Mouse (Mus musculus): ENCODE measurements around the gene Nr2f6. TPM values are rescaled to one million over a fixed set of nuclear protein-coding genes. Genes with fewer than 3 reads are reported as not detected.
A peak's percentile ranks its signal among the peaks of the same experiment; 100 is the strongest.

The Nr2f6 gene
- total RNA-seq, 2 experiments from 2014 or later = 39.3 to 40.6 TPM

DNA sequence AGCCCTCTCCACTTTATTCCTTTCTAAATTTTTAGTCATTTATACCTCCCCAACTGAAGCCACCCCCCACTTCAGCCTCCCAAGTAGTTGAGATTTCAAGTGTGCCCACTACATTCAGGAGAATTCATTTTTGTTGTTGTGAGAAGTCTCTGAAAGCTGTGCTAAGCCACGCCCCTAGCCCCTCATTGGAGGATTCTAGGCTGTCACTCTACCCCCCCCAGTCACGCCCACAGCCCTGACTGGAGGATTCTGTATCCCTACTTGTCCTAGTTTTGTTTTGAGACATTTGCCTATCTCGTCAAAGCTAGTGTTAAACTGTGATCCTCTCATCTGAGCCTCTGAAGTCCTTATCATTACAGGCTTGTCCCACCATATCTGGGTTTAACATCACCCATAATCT lies 11.1 kb upstream of the Nr2f6 start:
- DNase-seq (ENCODE audit: low spot score in 2 of 2) = peak in 1 of 2 experiments; percentile 5
- intact Hi-C loops (cut with DNase I) = no loop called here

DNA sequence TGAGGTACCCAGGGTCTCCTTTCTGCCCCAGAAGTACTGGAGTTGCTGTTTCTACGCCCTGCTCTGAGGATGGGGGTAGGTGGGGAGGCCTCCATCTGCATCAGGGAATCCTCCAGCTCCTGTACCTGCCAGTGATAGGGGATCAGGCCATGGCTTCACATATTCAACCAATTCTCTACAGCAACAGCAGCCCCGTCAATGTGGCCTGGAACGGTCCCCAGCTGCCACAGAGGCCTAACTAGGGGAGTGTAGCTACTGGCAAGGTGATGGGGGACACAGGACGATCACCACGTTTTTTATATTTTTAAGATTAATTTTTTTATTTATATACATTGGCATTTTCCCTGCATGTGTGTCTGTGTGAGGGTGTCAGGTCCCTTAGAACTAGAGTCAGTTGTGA lies 10.6 kb upstream of the Nr2f6 start:
- intact Hi-C loops (cut with DNase I) = no loop called here
- DNase-seq (ENCODE audit: low spot score in 2 of 2) = peak in 1 of 2 experiments; percentile 2

DNA sequence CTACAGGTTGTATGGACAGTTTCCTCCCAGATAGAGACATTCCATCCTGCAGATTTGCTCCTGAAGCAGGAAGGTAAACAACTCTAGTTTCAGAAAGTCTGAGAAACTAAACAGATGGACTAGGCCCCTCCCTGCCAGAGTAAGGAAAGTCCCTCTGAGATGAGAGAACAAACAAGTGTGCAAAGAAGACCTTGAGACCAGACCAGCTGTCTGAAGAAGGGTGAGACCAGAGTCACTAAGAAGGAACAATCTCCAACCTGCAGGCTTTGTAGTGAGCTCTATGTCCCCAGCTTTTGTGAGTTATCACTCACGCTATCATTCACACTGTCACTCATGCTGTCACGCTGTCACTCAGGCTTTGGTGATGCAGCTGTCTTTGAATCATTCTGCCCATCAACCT lies 9.9 kb upstream of the Nr2f6 start:
- DNase-seq (ENCODE audit: low spot score in 2 of 2) = no peak
- intact Hi-C loops (cut with DNase I) = no loop called here

DNA sequence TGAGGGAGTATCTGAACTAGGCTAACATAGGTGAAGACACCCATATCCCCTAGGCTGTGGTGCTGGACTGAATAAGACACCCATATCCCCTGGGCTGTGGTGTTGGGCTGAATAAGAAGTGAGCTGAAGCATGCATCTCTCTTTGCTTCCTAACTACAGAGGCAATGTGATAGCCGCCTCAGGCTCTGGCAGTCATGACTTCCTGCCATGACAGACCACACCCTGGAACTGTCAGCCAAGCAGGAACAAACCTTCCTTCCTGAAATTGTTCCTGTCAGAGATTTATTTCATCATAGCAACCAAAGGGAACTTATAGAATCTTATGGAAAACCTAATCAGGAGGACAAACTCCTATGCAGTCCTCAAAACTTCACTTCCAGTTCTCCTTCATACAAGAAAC lies 6.5 kb upstream of the Nr2f6 start:
- intact Hi-C loops (cut with DNase I) = no loop called here
- DNase-seq (ENCODE audit: low spot score in 2 of 2) = no peak

DNA sequence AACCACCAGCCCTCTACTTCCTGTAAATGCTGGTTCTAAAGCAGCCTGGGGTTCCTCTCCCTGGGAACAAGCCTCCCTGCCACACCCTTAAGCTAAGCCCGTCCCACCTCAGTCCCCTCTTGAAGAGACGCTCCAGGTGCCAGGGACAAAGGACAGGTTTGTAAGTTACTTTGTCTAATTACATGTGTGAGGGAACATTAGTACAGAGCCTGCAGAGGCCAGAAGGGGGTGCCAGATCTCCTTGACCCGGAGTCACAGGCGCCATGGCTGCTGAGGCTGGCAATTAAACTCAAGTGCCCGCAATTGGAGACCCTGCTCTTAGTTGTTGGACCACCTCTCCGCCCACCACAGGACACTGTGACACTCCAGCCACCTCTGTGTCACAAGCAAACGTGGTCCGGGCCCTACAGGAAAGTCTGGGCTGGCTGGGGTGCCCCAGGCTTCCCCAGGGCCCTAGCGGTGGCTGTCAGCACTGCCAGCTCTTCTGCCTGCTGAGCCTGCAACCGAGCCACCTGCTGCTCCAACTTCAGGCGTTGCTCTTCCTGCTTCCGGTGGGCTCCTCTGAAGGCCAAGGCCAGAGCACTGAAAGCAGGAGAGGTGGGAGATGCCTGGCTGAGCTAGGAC lies 3.6 kb upstream of the Nr2f6 start:
- intact Hi-C loops (cut with DNase I) = no loop called here
- DNase-seq (ENCODE audit: low spot score in 2 of 2) = no peak

DNA sequence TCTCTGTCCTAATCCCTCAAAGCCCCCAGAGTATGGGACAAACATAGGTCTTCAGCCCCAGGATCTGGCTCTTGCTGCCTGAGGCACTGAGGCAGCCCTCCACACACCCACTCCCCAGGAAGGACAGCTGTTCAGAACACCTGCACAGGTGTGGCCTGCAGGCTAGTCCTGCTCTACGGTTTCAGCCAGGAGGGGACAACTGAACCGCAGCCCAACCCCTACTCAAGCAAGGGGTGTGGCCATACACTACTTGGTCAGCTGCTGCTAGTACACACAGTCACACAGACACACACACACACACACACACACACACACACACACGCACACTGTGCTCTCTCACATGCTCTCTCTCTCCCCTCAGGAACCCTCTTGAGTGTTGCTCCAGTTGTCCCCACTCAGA lies 2.1 kb upstream of the Nr2f6 start:
- no peak for DNase-seq (ENCODE audit: low spot score in 2 of 2)
- intact Hi-C loops (cut with DNase I) = no loop called here

DNA sequence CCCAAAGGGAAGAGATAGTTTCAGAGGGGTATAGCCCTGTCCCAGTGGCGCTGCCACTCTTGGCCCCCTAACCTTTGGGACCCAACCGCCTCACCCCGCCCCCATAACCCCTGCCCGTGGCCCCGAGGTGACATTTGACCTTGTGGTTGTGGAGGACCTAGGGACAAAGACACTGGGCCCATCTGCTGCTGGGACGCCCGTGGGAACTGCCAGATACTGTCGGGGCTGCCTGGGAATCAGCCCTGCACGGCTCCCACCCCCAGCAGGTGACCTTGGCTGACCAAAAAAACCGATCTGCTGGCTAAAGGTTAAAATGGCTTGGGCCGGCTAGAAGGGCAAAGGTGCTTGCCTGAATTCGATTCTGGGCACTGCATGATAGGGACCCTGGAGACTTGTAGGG lies 1.6 kb upstream of the Nr2f6 start:
- DNase-seq (ENCODE audit: low spot score in 2 of 2) = no peak
- intact Hi-C loops (cut with DNase I) = no loop called here

DNA sequence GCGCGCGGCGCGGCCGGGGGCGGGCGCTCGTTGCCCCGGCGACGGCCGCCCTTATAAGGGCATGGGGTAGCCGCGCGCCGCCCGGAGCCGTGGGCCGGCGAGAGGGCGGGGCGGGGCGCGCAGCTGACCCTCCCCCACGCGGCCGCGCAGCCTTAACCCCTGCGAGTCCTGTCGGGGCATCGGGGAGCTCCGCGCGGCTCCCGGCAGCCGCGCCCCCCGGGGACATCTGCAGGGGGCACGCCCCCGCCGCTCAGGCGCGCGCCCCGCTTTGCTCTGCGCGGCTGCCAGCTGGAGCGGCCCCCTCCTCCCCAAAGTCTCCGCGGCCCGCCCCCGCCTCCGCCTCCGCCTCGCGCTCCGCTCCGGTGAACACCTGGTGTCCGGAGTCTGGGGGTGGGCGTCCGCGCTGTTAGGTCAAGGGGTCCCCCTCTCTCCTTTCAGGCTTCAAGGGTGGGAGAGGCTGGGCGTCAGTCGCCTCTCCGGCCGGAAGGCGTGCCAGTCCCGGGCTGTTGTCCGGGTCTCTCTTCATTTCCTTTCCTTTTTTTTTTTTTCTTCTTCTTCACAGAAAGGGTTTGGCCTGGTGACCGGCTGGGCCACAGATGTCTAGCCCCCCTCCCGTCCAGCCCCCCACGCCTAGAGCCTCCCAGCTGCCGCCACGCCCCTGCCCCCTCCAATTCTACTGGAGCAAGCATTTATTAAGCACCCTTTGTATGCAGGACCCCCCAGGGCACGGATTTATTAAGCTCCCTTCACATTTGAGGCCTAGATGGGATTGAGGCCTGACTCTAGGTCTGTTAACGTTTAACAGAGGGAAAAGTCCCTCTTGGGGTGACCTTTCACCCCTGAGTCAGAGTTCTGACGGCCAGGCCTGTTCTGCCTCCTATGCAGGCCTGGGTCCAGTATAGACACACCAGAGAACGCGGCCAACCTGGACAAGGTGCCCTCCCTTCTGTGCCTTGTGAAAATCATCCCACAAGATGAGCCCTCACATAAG lies 506 bp upstream of the Nr2f6 start:
- DNase-seq (ENCODE audit: low spot score in 2 of 2) = peak in 1 of 2 experiments; percentile 82
- intact Hi-C loops (cut with DNase I) = no loop called here

DNA sequence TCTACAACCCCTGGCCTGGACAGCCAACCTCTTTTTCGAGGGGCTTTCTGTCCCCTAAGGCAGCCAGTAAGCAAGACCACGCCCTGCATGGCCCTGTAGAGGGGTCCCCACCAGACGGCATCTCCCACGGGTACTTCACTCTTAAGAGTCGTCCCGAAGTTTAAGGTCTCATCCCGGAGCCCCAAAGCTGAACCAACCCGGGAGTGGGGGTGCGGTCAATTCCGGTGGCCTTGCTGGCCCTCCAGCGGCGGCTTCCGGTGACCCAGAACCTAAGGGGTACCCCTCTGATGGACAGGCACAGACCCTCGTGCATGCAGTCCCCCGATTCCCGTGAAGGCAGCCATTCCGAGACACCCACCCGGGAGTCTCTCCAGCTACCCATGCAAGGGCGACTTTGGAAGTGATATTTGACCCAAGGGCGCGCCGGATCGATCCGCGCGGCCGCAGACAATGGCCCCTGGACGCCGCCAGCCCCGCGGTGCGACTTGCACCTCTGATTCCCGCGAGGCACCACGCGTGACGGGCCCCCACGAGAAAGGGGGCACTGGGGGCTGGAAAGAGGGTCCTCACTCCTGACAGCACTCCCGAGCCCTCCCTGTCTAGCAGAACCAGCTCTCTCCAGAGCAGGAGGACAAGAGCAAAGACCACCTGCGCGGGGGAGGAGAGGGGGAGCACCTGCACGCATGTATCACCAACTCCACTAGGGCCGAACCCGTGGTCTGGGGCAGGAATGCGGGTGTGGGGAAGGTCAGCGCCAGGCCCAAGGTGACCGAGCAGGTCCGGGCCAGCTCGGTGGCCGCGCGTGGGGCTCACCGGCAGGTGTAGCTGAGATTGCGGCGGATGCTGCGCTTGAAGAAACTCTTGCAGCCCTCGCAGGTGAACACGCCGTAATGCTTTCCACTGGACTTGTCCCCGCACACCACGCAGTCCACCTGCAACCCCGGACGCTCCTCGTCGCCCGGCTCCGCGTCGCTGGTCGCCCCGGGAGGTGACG lies 1.3 kb downstream of the Nr2f6 start:
- intact Hi-C loops (cut with DNase I) = no loop called here
- no peak for DNase-seq (ENCODE audit: low spot score in 2 of 2)

DNA sequence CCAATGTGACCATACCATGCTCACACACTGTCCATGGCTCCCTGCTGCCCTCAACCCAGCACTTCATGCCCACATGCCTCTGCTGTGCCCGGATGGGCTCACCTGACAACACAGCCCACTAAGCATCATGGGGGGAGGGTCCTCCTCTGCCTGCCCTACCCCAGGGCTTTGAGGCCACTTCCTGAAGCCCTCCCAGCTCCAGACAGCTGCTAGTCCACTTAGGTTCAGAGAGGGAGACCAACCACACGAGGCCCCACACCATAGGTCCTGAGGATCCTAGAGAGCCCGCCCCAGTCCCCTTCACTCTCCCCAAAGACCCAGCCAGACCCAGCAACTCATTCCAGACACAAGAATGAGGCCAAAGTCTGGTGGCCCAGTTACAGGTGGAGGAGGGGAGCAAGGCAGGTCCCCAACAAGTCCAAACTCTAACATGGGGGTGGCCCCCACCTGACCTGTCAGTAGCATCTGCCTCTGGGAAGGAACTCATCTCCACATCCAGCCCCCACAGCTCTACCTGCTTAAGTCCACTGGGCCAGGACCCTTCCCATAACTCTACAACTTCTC lies 2.2 kb downstream of the Nr2f6 start:
- intact Hi-C loops (cut with DNase I) = no loop called here
- DNase-seq (ENCODE audit: low spot score in 2 of 2) = no peak

DNA sequence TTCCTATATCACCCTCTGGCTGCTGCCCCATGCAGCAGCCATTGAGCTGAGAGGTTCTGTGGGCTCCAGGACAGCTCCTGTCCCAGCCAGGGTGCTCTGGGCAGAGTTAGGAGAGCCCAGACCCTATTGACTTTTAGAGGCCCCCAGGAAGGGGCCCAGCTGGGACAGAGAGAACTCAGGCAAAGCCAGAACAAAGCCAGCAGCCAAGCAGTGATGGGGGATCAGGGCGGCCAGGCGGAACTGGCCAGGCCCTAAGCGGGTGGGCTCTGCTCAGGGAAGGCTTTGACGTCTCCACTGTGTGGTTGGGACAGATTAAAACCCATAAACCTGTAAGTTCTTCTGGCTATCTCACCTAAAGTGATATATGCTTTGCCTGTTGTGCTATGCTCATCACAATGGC lies 2.8 kb downstream of the Nr2f6 start:
- intact Hi-C loops (cut with DNase I) = no loop called here
- no peak for DNase-seq (ENCODE audit: low spot score in 2 of 2)

DNA sequence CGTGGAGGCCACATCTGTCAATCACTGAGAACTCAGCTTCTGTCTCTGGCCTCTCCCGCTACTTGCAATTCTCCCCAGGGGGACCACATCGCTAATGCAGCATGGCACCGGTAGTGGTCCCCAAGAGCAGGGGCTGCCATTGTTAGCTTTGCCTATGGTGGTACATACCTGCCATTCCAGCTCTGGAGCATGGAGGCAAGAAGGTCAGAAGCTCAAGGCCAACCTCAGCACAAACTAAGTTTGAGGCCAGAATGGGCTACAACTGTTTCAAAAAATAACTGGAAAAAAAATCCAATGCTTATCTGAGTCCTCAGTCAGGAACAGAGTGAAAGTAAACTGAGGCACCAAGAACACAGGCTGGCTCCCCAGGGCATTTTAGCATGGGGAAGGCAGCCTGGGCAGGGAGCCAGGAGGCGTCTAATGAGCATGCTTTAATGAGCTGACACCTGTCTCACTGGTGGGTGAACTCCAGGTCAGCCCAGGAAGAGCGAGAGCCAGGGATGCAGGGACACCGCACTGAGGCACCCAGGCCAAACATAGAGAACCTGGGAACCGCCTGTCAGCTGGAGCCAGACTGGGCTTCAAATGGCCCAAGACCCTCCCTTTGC lies 5.2 kb downstream of the Nr2f6 start:
- DNase-seq (ENCODE audit: low spot score in 2 of 2) = no peak
- intact Hi-C loops (cut with DNase I) = no loop called here

DNA sequence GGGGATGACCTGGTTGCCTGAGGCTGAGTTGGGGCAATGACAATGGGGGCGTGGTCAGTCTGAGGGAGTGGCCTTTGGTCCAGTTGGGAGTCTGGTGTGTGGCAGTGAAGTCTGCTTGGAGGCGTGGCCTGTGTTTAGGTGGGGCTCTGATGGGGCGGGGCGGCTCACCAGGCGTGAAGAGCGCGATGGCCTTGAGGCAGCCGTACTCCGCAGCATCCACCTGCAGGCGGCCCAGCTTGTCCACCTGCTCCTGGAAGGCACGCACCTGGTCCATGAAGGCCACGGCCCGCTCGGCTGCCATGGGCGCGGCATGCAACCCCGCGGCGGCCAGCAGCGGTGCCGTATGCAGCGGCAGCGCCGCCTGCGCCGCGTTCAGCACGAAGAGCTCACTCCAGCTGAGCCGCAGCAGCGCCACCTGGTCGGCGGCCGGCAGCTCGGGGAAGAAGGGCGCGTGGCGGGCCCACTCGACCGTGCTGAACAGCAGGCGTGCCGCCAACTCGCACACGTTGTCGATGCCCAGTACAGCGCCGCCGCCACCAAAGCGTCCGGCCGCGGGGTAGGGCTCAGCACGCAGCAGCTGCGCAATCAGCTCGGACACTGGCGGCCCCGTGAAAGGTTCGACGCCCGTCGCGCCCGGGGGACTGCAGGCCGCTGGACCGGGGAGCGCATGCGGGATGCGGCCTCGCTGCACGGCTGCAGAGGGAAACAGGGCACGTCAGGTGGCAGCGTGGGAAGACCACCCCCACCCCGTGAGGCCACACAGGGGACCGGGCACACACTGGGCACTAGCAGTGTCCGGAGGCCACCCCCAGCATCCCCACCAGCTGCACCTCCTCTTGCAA lies 6.0 kb downstream of the Nr2f6 start:
- intact Hi-C loops (cut with DNase I) = no loop called here
- DNase-seq (ENCODE audit: low spot score in 2 of 2) = peak; percentile 70 to 75

DNA sequence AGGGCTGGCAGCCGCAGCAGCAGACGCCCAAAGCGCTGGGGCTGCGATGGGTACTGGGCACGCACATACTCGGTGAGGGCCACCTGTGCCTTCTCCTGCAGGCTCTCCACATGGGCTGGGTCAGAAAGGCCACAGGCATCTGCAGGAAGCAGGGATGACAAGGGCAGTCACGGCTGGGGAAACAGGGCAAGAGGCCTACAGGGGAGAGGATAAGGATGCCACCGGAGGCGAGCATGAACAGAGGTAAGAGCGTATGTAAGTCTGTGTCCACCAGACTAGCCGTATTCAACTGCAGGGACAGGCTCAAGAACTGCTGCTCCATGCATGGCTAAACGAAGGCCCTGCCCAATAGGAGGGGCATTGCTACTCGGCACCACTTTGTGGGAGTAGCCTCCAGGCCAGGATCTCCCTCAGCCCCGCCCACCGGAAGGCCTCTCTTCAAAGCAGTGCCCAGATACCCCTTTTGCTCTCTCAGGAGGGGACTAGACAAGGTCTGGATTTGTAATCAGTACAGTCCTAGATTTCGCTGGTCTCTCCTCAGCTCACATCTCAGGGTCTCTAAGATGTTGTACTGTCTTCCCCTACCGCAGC lies 7.0 kb downstream of the Nr2f6 start:
- intact Hi-C loops (cut with DNase I) = no loop called here
- no peak for DNase-seq (ENCODE audit: low spot score in 2 of 2)

DNA sequence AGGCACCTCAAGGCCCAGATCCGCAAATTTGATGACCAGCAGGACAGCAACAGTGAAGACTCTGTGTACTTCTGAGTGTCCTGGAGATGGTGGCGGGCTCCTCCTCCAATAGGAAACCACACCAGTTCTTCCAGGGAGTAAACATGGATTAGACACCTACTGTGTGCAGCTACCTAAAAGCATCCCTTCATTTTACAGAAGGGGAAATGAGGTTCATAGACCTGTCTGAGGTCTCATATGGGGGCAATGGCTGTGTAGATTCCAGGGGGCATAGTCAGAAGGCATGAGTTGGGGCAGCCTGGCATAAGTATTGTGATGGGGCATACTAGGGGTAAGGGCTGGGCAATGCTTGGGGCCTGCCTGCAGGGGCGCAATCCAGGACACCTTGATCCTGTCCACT lies 8.8 kb downstream of the Nr2f6 start:
- no peak for DNase-seq (ENCODE audit: low spot score in 2 of 2)
- intact Hi-C loops (cut with DNase I) = no loop called here

DNA sequence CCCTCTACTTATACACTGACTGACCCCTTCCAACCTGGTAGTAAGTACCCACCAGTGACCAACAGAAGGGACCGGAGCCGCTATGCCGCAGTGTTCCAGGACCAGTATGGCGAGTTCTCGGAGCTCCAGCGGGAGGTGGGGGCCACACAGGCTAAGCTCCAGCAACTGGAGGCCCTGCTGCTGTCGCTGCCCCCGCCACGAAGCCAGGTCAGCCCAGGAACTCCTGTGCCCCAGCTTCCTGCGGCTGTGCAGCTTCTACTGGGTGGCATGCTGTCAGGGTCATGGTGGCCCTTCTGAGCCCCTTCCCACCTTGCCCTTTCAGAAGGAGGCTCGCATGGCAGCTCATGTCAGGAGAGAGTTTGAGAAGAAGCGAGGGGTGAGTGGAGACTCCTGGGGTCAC lies 9.3 kb downstream of the Nr2f6 start:
- no peak for DNase-seq (ENCODE audit: low spot score in 2 of 2)
- intact Hi-C loops (cut with DNase I) = no loop called here

DNA sequence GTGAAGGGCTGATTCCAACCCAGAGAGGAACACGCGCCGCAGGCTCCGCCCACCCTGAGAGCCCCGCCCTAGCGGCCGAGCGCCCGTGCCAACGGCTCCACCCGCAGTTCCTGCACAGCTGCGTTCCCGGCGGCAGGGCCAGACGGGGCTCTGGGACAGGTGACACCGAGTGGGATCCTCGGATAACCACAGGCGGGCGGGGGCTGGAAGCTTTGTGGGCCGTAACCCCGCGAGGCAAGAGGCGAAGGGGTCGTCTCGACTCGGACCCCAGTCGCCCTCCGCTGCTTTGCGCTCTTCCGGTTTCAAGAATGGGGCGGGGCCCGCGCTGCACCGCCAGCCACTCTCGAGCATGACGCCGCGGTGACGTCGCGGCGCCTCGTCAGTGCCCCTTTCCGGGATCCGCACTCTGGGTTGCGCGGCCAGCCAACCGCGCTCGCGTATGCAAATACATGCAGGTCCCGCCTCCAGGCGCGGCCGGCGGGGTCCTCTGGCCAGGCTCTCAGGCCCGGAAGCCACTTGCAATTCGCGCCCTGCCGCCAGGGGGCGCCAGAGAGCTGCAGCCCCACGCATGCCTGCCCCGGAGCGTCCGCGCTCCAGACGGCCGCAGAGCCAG lies 10.4 kb downstream of the Nr2f6 start, which contains the start of gene Ocel1:
TSS of gene Ocel1 (plus strand) at position 63 of the 613 bp plus-strand sequence.
- DNase-seq (ENCODE audit: low spot score in 2 of 2) = peak; percentile 97 to 98
- intact Hi-C loops (cut with DNase I) = no loop called here

Measured in left cerebral cortex, postnatal 36 days (tissue).